Mouse (Mus musculus) erythroblast, embryonic 14.5 days (primary cell): ENCODE measurements around the gene Nudt1.

Source experiments
- GATA1 ChIP-seq: IDR thresholded peaks from 2 replicates; pipeline ENCODE4 v1.6.1; 2012; ENCODE audit warnings: low read length, inconsistent platforms, mixed read lengths
- TAL1 ChIP-seq: IDR thresholded peaks from 3 replicates; pipeline ENCODE4 v1.6.1; 2012; ENCODE audit warnings: low read length, inconsistent platforms, mixed read lengths

GRCm38 (mm10) chr5:140298291-140298690, 23.2 kb upstream of the Nudt1 start:
- TF ChIP-seq GATA1: no peak
- TF ChIP-seq TAL1: no peak
